Mouse (Mus musculus): Measurements from ENCODE around the gene Mpi.

- TF ChIP-seq CTCF (IDR thresholded peaks at IDR 0.05; ENCODE audit: borderline replicate concordance, insufficient read depth, low read length) (no peak), POLR2A (IDR thresholded peaks at IDR 0.05; ENCODE audit: low read depth, low read length) (peak; percentile 99)
Measured at GRCm38 (mm10) chr9:57521056-57521911, 31.3 kb downstream of the Mpi start, which contains the start of gene Cox5a.
